Mouse (Mus musculus) MEL (cell line): Measurements from ENCODE around the gene Tsen54. TPM values are rescaled to one million over a fixed set of nuclear protein-coding genes. Genes with fewer than 3 reads are reported as not detected.

ENCODE experiments used
- DNase-seq: peaks from one replicate; pipeline ENCODE4 v3.0.0; 2011; ENCODE audit warnings: low read depth, low spot score
- H3K27ac ChIP-seq: 2 replicates; pipeline ENCODE4 v1.5.1; 2012; ENCODE audit warnings: low read depth, mild to moderate bottlenecking, control low read depth, low read length, moderate library complexity; ENCODE audit not compliant: control insufficient read depth
- H3K27me3 ChIP-seq, 2 experiments: fragments of 150-350 bp in 1 of 2; sonication (generic) in 1 of 2; 2 replicates each; pipeline ENCODE4 v1.6.1; 2012; ENCODE audit warnings: low read length in 2 of 2, mild to moderate bottlenecking in 2 of 2, improper control_type of control experiment in 1 of 2, moderate library complexity in 1 of 2; ENCODE audit not compliant: insufficient read depth in 2 of 2, control insufficient read depth in 1 of 2
- H3K36me3 ChIP-seq, 2 experiments: 2 replicates each; pipeline ENCODE4 v1.6.1; 2012 to 2014; ENCODE audit warnings: low read length in 2 of 2, improper control_type of control experiment in 1 of 2, inconsistent platforms in 1 of 2, mild to moderate bottlenecking in 1 of 2; ENCODE audit not compliant: insufficient read depth in 2 of 2, control insufficient read depth in 1 of 2
- H3K4me1 ChIP-seq, 2 experiments: fragments of 150-350 bp in 1 of 2; sonication (generic) in 1 of 2; 2 replicates each; pipeline ENCODE4 v1.6.1; 2012; ENCODE audit warnings: low read length in 2 of 2, improper control_type of control experiment in 1 of 2, mild to moderate bottlenecking in 1 of 2; ENCODE audit not compliant: insufficient read depth in 2 of 2, control insufficient read depth in 1 of 2
- H3K4me3 ChIP-seq, 2 experiments: fragments of 150-350 bp in 1 of 2; sonication (generic) in 1 of 2; 2 replicates each; pipeline ENCODE4 v1.5.1; 2012; ENCODE audit warnings: low read depth in 2 of 2, low read length in 2 of 2, mild to moderate bottlenecking in 2 of 2, moderate library complexity in 2 of 2, control low read depth in 1 of 2, improper control_type of control experiment in 1 of 2; ENCODE audit not compliant: control insufficient read depth in 1 of 2, insufficient read depth in 1 of 2
- H3K79me2 ChIP-seq: 2 replicates; pipeline ENCODE4 v1.6.1; 2012; ENCODE audit warnings: mild to moderate bottlenecking, low read length, moderate library complexity; ENCODE audit not compliant: control insufficient read depth, poor library complexity, insufficient read depth
- H3K9ac ChIP-seq: 2 replicates; pipeline ENCODE4 v1.6.1; 2012; ENCODE audit warnings: low read depth, mild to moderate bottlenecking, control low read depth, low read length, moderate library complexity; ENCODE audit not compliant: control insufficient read depth, poor library complexity, severe bottlenecking
- H3K9me3 ChIP-seq: fragments of 150-350 bp; sonication (generic); replicated peaks from 2 replicates; pipeline ENCODE4 v1.6.1; 2012; ENCODE audit warnings: mild to moderate bottlenecking, low read length, improper control_type of control experiment, moderate library complexity; ENCODE audit not compliant: insufficient read depth
- CHD2 ChIP-seq: IDR thresholded peaks from 2 replicates; pipeline ENCODE4 v1.6.1; 2011; ENCODE audit warnings: low read length, improper control_type of control experiment
- CTCF ChIP-seq, 3 experiments: IDR thresholded peaks in 2 of 3; conservative IDR thresholded peaks in 1 of 3; 2 replicates each; pipeline ENCODE4 v1.5.1; 2011 to 2012; ENCODE audit warnings: low read length in 3 of 3, low read depth in 2 of 3, mild to moderate bottlenecking in 2 of 3, improper control_type of control experiment in 1 of 3, inconsistent platforms in 1 of 3, mixed read lengths in 1 of 3, moderate library complexity in 1 of 3; ENCODE audit not compliant: control insufficient read depth in 1 of 3, insufficient read depth in 1 of 3, poor library complexity in 1 of 3, severe bottlenecking in 1 of 3
- E2F4 ChIP-seq: IDR thresholded peaks from 2 replicates; pipeline ENCODE4 v1.6.1; 2011; ENCODE audit warnings: low read depth, low read length, improper control_type of control experiment, borderline replicate concordance
- MAX ChIP-seq: IDR thresholded peaks from 2 replicates; pipeline ENCODE4 v1.6.1; 2011; ENCODE audit warnings: low read length, improper control_type of control experiment
- MEF2A ChIP-seq: IDR thresholded peaks from 2 replicates; pipeline ENCODE4 v1.6.1; 2014; ENCODE audit warnings: low read depth, mild to moderate bottlenecking, inconsistent platforms, low read length, improper control_type of control experiment; ENCODE audit not compliant: poor library complexity, insufficient replicate concordance, severe bottlenecking; ENCODE audit errors: extremely low read depth
- MXI1 ChIP-seq: IDR thresholded peaks from 2 replicates; pipeline ENCODE4 v1.6.1; 2011; ENCODE audit warnings: mild to moderate bottlenecking, low read depth, low read length, improper control_type of control experiment
- MYC ChIP-seq: IDR thresholded peaks from 2 replicates; pipeline ENCODE4 v1.6.1; 2011; ENCODE audit warnings: low read depth, mild to moderate bottlenecking, low read length, improper control_type of control experiment, moderate library complexity
- NRF1 ChIP-seq: IDR thresholded peaks from 2 replicates; pipeline ENCODE4 v1.6.1; 2014; ENCODE audit warnings: low read depth, mild to moderate bottlenecking, inconsistent platforms, low read length, improper control_type of control experiment, moderate library complexity; ENCODE audit not compliant: poor library complexity, insufficient read depth, severe bottlenecking
- POLR2A ChIP-seq, 2 experiments: IDR thresholded peaks; 2 replicates each; pipeline ENCODE4 v1.6.1; 2011 to 2012; ENCODE audit warnings: low read length in 2 of 2, mild to moderate bottlenecking in 2 of 2, control low read depth in 1 of 2, improper control_type of control experiment in 1 of 2, low read depth in 1 of 2, moderate library complexity in 1 of 2; ENCODE audit not compliant: control insufficient read depth in 1 of 2, insufficient read depth in 1 of 2, poor library complexity in 1 of 2
- RAD21 ChIP-seq: IDR thresholded peaks from 2 replicates; pipeline ENCODE4 v1.6.1; 2011; ENCODE audit warnings: mild to moderate bottlenecking, low read depth, low read length, improper control_type of control experiment
- SMC3 ChIP-seq: IDR thresholded peaks from 2 replicates; pipeline ENCODE4 v1.6.1; 2011; ENCODE audit warnings: low read depth, low read length, improper control_type of control experiment
- TAL1 ChIP-seq: IDR thresholded peaks from 2 replicates; pipeline ENCODE4 v1.6.1; 2012; ENCODE audit warnings: mild to moderate bottlenecking, inconsistent platforms, low read length, moderate library complexity, mixed read lengths
- UBTF ChIP-seq: IDR thresholded peaks from 2 replicates; pipeline ENCODE4 v1.6.1; 2012; ENCODE audit warnings: low read depth, mild to moderate bottlenecking, inconsistent platforms, low read length, improper control_type of control experiment, moderate library complexity, borderline replicate concordance; ENCODE audit not compliant: insufficient read depth
- ZC3H11A ChIP-seq: IDR thresholded peaks from 2 replicates; pipeline ENCODE4 v1.6.1; 2012; ENCODE audit warnings: low read depth, mild to moderate bottlenecking, inconsistent platforms, low read length, improper control_type of control experiment
- ZMIZ1 ChIP-seq: IDR thresholded peaks from 2 replicates; pipeline ENCODE4 v1.6.1; 2012; ENCODE audit warnings: low read depth, mild to moderate bottlenecking, inconsistent platforms, low read length, improper control_type of control experiment, moderate library complexity
- ZNF384 ChIP-seq: IDR thresholded peaks from 2 replicates; pipeline ENCODE4 v1.6.1; 2012; ENCODE audit warnings: low read depth, mild to moderate bottlenecking, inconsistent platforms, low read length, improper control_type of control experiment
- polyA plus RNA-seq, 2 experiments: library from polyadenylated mRNA; stranded (reverse) in 1 of 2; unstranded in 1 of 2; fragments of >175 nt in 1 of 2; fragments of >200 nt in 1 of 2; gene quantifications; 2 replicates each; pipeline versions ENCODE4 v1.2.1 to v1.2.4; 2012; ENCODE audit warnings: low replicate concordance in 2 of 2, low read depth in 1 of 2; ENCODE audit not compliant: insufficient read length in 2 of 2, insufficient read depth in 1 of 2, missing spikeins in 1 of 2
- total RNA-seq: library from RNA; depleted of rRNA; stranded (reverse); fragments of 300-350 nt; gene quantifications from 2 replicates; pipeline ENCODE4 v1.2.3, GENCODE M21; 2012

The Tsen54 gene
- total and polyA plus RNA-seq, 3 experiments = 55.8 to 72.0 TPM; not detected in 1

GRCm38 (mm10) chr11:115859143-115859945, 44.8 kb downstream of the Tsen54 start:
- H3K9ac ChIP-seq = no peak overlapping the region
- TF ChIP-seq SMC3 (no peak), CTCF (IDR thresholded peaks at IDR 0.05 in 2 of 3, conservative IDR thresholded peaks at IDR 0.05 in 1 of 3; ENCODE audit: control insufficient read depth in 1 of 3, insufficient read depth in 1 of 3, low read depth in 2 of 3, low read length in 3 of 3, poor library complexity in 1 of 3, severe bottlenecking in 1 of 3) (peak in 1 of 3 experiments; percentile 10; a peak in 1 of 6 replicates)
- H3K36me3 ChIP-seq = no peaks in the 10 kb centered on the region
- no peak for DNase-seq
- no peak overlapping the region for H3K27ac ChIP-seq
- H3K27me3 ChIP-seq = no peaks in the 10 kb centered on the region
- no peaks in the 10 kb centered on the region for H3K9me3 ChIP-seq
- H3K4me3 ChIP-seq = no peak overlapping the region
- no peaks in the 10 kb centered on the region for H3K4me1 ChIP-seq
- no peaks in the 10 kb centered on the region for H3K79me2 ChIP-seq

- TF ChIP-seq TAL1 (no peak), RAD21 (peak; percentile 33), UBTF (no peak), CTCF (IDR thresholded peaks at IDR 0.05 in 2 of 3, conservative IDR thresholded peaks at IDR 0.05 in 1 of 3; ENCODE audit: control insufficient read depth in 1 of 3, insufficient read depth in 1 of 3, low read depth in 2 of 3, low read length in 3 of 3, poor library complexity in 1 of 3, severe bottlenecking in 1 of 3) (peak; percentile 16 to 49 (median 19); a peak in 4 of 6 replicates), ZC3H11A (peak; percentile 34; the same call in 1 of the 2 replicates), NRF1 (no peak), E2F4 (no peak), ZMIZ1 (no peak), MXI1 (no peak), POLR2A (IDR thresholded peaks at IDR 0.05; ENCODE audit: control insufficient read depth in 1 of 2, insufficient read depth in 1 of 2, low read depth in 1 of 2, low read length in 2 of 2, poor library complexity in 1 of 2) (no peak), MYC (no peak), MAX (no peak), CHD2 (no peak), SMC3 (peak; percentile 56), MEF2A (no peak), ZNF384 (peak; percentile 65)
- DNase-seq = peak; percentile 32
- peaks cover 0 to 3% of the 10 kb centered on the region in 2 experiments; a peak in 1 of 4 replicates for H3K27me3 ChIP-seq
- no peaks in the 10 kb centered on the region for H3K9me3 ChIP-seq
- no peaks in the 10 kb centered on the region for H3K4me1 ChIP-seq
- no peaks in the 10 kb centered on the region for H3K79me2 ChIP-seq
- H3K27ac ChIP-seq = no peak overlapping the region
- H3K36me3 ChIP-seq = no peaks in the 10 kb centered on the region
- no peak overlapping the region for H3K4me3 ChIP-seq
- H3K9ac ChIP-seq = no peak overlapping the region
Measured at GRCm38 (mm10) chr11:115863895-115864294, 49.4 kb downstream of the Tsen54 start.
